Mouse (Mus musculus) left cerebral cortex, adult 11 months (tissue): ENCODE data around the gene Hoxc11.

ENCODE experiments used
- DNase-seq: peaks from one replicate; pipeline ENCODE4 v3.0.0; 2022; ENCODE audit warnings: low spot score

Hoxc11 gene

DNA sequence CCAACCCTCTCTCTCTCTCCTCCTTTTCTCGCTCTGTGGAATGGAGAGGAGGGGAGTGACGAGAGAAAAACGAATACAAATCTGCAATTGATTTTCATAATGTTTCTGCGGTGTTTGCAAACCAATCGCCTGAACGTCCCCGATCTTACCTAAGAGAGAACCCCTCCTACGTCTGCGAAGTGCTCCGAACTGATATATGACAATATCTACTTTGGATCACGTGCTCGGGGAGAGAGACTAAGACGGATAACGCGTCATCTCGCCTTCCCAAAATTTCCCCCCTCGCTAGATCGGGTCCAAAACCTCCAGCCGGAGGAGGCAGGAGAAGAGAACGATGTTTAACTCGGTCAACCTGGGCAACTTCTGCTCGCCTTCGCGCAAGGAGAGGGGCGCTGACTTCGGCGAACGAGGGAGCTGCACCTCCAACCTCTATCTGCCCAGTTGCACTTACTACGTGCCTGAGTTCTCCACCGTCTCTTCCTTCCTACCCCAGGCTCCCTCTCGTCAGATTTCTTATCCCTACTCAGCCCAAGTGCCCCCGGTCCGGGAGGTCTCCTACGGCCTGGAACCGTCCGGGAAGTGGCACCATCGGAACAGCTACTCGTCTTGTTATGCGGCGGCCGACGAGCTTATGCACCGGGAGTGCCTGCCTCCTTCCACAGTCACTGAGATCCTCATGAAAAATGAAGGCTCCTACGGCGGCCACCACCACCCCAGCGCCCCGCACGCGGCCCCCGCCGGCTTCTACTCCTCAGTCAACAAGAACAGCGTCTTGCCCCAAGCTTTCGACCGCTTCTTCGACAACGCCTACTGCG, at the start of gene Hoxc11:
Hoxc11 (plus strand) TSS at position 236 of the 815 bp plus-strand sequence.
- no peak for DNase-seq

- DNase-seq, result no peak
Measured at GRCm38 (mm10) chr15:102904946-102905345, 49.3 kb upstream of the Hoxc11 start.

GRCm38 (mm10) chr15:102909536-102909935, 44.7 kb upstream of the Hoxc11 start:
- no peak for DNase-seq

GRCm38 (mm10) chr15:102910038-102910437, 44.2 kb upstream of the Hoxc11 start:
- no peak for DNase-seq

GRCm38 (mm10) chr15:102910496-102911095, 43.6 kb upstream of the Hoxc11 start:
- DNase-seq, result no peak

- no peak for DNase-seq
Measured at GRCm38 (mm10) chr15:102913038-102913585, 41.1 kb upstream of the Hoxc11 start.

DNA sequence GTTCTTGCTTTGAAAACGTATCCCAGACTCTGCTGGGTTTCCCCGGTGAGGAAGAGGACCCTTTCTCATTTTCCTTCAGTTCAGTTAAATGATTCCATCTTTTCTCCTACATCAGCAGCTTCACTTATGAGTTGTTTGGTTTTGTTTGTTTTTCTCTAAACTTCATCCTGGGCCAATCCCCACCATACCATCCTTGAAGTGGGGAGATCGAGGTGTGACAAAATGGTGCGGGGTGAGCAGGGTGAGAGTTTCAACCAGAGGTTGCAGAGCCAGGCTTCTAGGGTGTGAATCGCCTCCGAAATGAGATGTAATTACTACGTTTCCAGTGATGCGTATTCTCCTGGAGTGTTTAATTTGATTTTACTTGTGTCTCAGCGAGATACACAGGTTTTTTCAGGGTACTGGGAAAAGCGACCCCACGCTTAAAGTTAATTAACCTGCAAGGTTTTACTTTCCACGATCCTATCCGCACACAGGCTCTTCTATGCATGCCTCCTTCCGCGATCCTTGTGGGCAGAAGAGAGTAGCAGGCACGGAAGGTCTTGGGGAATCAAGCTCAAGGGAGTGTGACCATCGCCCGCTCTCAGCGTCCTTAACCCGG, 36.2 kb upstream of the Hoxc11 start:
- no peak for DNase-seq

DNA sequence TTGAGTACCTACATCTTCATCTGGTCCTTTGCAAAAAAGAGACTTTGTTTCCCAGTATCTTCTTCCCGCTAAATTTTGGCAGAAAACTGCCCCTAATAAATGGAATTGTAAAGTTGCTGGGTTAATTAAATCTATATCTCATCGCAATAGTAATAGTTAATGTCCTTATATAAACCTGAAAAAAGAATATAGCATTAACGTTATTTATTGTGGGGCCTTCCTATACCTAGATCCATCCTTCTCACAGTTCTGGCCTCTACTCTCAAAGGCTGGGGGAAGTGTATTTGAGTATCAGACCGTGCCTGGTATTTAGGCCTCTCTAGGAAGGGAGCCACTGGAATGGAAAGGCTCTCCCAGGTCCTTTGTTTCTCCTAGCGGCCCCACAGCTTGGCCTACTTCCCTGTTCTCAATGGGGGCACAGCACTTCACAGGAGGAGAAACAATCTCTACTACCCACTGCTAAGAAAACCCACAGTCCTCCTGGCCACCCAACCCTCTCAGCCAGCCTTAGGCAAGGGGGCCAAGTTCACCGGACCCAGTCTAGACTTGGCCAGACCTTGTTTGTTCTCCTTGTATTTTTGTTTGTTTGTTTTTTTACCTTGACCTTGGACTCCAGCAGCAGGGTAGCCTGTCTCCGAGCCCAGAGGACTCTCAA, 35.5 kb upstream of the Hoxc11 start:
- no peak for DNase-seq

GRCm38 (mm10) chr15:102919336-102920180, 34.7 kb upstream of the Hoxc11 start:
- DNase-seq, result no peak

DNA sequence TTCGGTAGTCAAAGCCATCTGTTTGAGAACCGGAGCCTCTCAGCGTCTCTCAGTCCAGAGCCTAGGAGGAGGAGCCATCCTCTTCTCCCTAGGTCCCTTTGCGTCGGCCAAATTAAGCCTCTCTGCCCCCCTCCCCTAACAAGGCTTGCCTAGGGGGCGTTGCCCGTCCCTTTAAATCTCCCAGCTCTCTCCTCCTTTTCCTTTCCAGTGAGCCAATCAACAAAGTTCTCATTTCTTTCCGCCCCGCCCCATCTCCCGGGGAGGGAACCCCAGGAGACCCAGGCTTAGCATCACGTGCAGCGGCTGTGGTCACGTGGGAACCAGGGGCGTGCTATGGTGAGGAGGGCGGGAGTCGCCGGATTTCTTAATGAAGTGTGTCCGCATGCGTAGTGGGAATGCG, 33.6 kb upstream of the Hoxc11 start:
- DNase-seq, result no peak

DNA sequence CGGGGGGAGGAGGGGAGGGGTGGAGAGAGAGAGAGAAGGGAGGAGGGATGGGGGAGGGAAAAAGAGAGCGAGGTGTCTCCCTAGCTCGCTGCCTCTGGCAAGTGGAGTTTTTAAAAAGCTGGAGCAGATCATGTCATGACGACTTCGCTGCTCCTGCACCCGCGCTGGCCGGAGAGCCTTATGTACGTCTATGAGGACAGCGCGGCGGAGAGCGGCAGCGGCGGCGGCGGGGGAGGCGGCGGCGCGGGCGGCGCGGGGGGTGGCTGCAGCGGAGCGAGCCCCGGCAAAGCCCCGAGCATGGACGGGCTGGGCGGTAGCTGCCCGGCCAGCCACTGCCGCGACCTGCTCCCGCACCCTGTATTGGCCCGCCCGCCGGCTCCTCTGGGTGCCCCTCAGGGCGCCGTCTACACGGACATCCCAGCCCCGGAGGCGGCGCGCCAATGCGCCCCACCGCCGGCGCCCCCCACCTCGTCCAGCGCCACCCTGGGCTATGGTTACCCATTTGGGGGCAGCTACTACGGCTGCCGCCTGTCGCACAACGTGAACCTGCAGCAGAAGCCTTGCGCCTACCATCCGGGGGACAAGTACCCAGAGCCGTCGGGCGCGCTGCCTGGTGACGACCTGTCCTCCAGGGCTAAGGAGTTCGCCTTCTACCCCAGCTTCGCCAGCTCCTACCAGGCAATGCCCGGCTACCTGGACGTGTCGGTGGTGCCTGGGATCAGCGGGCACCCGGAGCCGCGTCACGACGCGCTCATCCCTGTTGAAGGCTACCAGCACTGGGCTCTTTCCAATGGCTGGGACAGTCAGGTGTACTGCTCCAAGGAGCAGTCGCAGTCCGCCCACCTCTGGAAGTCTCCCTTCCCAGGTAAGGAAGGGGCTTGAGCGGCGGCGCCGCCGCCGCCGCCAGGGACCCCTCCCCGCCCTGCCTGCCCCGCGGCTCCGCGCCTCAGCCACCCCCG, 32.9 kb upstream of the Hoxc11 start, which contains the start of gene Hoxc13:
Hoxc13 (plus strand) TSS at position 51 of the 959 bp plus-strand sequence.
- DNase-seq, result no peak

- DNase-seq, result no peak
Measured at GRCm38 (mm10) chr15:102922012-102922362, 32.2 kb upstream of the Hoxc11 start.

DNA sequence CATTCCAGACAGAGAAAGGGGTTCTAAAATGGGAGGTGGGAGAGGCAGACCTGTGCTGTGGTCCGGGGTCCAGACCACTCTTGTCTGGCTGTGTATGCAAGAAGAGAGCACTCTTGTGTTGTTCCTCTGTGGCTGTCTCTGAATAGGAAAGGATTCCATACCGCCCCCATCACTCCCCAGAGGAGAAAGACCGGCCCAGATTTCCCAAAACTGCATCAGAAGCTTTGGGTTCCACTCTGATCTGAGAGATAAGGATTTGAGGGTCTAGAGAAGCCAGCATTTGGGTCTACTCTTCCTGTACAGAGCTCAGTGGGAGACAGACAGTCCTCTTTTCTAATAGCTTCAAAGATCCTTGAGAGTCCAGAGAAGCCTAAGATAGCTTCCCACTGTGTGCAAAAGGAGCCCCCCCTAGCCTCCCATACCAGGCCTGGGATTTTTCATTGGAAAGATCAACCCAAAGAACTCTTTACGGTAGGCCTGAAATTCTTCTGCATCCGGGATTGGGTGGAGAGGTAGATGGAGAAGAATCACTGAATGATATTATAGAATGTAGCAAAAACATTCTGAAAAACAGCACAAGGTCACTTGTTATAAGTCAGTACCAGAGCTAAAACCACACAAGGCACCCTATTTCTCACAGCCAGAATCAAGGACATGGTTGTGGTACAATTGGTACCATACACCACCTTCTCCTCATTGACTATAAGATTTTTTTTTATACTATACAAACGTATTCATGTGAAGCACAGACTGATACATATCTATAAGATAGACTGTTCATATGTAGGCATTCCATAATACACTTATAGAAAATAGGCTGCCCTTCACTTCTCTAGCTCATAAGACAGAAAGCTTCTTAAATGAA, 31.4 kb upstream of the Hoxc11 start:
- DNase-seq, result no peak

DNA sequence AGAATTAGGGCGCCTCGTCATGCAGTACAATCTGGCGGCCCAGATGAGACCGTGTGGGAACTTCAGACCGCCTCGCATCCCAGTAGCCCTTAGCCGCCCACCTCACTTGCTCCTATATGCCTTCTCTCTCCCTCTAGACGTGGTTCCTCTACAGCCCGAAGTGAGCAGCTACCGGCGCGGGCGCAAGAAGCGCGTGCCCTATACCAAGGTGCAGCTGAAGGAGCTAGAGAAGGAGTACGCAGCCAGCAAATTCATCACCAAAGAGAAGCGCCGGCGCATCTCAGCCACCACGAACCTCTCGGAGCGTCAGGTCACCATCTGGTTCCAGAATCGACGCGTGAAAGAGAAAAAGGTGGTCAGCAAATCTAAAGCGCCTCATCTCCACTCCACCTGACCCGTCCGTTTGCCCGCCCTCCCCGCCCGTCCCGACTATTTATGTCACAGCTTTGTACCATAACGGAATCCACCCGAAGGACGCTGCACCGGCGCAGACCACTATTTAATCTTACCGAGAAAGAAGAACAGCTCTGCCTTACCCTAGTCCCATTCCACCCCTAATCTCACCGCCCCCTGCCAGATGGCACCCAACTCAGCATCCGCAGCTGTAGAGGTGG, 27.1 kb upstream of the Hoxc11 start:
- DNase-seq, result no peak

DNA sequence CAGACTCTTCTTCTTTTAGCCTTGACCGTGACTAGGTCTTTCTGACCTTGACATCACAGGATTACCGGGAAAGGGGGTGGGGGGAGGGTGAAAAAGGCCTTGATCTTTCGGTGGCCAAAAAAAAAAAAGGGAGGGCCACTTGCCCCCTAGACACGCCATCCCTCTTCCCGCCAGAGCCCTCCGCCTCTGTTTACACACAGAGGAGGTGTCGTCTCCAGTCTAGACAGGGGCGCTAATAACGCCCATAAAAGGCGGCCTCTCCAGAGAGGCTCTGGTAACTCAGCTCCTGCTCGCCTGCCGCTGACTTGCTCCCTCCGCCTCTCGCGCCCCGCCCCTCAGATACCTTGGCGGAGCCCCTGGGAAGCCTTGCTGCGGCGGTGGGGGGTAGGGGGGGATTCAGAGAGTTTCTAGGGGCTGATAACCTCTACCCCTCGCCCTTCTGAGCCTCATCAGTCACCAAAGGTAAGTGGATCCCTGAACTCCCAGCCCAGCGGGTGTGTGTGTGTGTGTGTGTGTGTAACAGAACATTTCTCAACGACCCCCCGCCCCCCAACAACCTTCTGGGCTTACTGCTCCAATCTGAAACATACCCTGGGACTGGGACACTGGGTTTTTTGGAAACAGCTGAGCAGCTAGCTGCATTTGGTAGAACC, 22.4 kb upstream of the Hoxc11 start:
- no peak for DNase-seq

- DNase-seq, result no peak
Measured at GRCm38 (mm10) chr15:102934438-102934837, 19.8 kb upstream of the Hoxc11 start.

DNA sequence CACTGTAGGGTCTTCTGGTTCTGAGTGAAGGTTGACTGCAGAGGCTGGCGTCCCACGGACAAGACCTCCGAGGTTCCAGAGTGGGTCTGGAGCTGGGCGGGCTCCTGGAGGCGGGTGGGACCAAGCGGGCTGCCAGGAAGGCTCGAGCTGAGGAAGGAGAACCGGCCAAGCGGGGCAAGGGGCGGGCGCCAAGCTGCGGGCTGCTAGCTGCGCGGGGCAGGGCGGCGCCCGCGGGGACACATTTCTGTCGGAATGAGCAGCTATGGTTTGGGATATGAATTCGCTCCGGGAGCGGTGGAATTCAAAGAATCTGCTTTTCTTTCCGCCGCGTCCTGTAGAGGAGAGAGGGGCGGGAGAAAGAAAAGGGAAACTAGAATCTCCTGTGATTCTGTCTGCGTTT, 19.3 kb upstream of the Hoxc11 start:
- no peak for DNase-seq

GRCm38 (mm10) chr15:102936279-102936972, 17.8 kb upstream of the Hoxc11 start, which contains the start of gene Hoxc12:
Gene Hoxc12 (plus strand): TSS chr15:102936757.
- DNase-seq, result no peak
